Mouse (Mus musculus): Measurements from ENCODE around the gene Alg2. TPM values are rescaled to one million over a fixed set of nuclear protein-coding genes. Genes with fewer than 3 reads are reported as not detected.
A peak's percentile ranks its signal among the peaks of the same experiment; 100 is the strongest.

Gene Alg2
- polyA plus RNA-seq (2012; rRNA removed): 5.5 and 5.8 TPM in 2 replicates

DNA sequence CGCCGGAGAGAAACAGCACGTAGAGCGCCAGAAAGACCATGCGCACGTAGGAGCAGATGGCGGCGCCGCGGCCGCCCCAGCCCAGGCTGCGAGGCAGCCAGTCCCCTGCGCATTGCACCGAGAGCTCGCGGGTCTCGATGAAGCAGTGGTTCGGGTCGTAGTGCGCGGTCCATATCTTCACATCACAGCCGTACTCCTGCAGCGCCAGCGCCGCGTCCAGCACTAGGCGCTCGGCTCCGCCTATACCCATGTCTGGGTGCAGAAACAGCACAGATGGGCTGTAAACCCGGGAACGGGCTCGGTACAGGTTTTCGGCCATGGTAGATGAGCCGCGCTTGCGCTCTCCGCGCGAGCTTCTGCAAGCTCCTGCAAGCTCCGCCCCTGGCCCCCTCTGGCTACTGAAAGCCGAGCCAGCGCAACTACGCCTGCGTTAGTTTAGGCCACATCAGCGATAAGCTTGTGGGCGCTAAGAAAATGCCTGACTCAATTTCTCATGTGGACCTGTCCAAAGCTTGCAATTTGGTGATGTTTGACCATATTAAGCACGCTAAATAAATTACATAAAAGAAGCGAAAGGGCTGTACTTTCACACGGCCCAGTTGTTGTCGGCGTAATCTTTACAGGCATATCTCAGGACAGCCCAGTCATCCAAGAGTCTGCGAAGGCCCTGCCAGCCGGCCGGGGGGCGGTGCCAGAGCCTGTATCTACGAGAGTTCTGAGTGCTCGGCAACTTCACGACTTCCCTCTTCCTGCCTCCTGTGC is at the start of gene Alg2, which contains the start of gene Sec61b:
Gene Alg2 (minus strand): TSS at position 366 of the 762 bp plus-strand sequence.
Gene Sec61b (plus strand): TSS at position 691 of the 762 bp plus-strand sequence.
- peak within 1 kb of the TSS; percentile 88 for H3K27ac ChIP-seq (ENCODE audit: control insufficient read depth, insufficient read depth, low read depth, low read length)
- H3K36me3 ChIP-seq (ENCODE audit: control insufficient read depth, insufficient read depth, low read length): no peaks in the 10 kb centered on the region
- peaks cover 5% of the 10 kb centered on the region for H3K4me1 ChIP-seq (ENCODE audit: control insufficient read depth, insufficient read depth, low read length)
- H3K4me3 ChIP-seq (ENCODE audit: control insufficient read depth, low read depth, low read length): peak within 1 kb of the TSS; percentile 97
- TF ChIP-seq CTCF (IDR thresholded peaks at IDR 0.05; ENCODE audit: control insufficient read depth, insufficient read depth, insufficient replicate concordance, low read depth, low read length) (no peak), POLR2A (IDR thresholded peaks at IDR 0.05; ENCODE audit: control insufficient read depth, low read depth, low read length) (peak; percentile 74)
- no peaks in the 10 kb centered on the region for H3K27me3 ChIP-seq (ENCODE audit: control insufficient read depth, insufficient read depth, low read length)

- H3K4me3 ChIP-seq (ENCODE audit: control insufficient read depth, low read depth, low read length): no peak overlapping the region
- no peaks in the 10 kb centered on the region; the same call in 1 of the 2 replicates for H3K4me1 ChIP-seq (ENCODE audit: control insufficient read depth, insufficient read depth, low read length)
- no peaks in the 10 kb centered on the region for H3K36me3 ChIP-seq (ENCODE audit: control insufficient read depth, insufficient read depth, low read length)
- no peaks in the 10 kb centered on the region for H3K27me3 ChIP-seq (ENCODE audit: control insufficient read depth, insufficient read depth, low read length)
- no peak overlapping the region for H3K27ac ChIP-seq (ENCODE audit: control insufficient read depth, insufficient read depth, low read depth, low read length)
- TF ChIP-seq POLR2A (IDR thresholded peaks at IDR 0.05; ENCODE audit: control insufficient read depth, low read depth, low read length) (no peak), CTCF (IDR thresholded peaks at IDR 0.05; ENCODE audit: control insufficient read depth, insufficient read depth, insufficient replicate concordance, low read depth, low read length) (no peak)
Observed at GRCm38 (mm10) chr4:47521884-47522605, 47.9 kb upstream of the Alg2 start.

DNA sequence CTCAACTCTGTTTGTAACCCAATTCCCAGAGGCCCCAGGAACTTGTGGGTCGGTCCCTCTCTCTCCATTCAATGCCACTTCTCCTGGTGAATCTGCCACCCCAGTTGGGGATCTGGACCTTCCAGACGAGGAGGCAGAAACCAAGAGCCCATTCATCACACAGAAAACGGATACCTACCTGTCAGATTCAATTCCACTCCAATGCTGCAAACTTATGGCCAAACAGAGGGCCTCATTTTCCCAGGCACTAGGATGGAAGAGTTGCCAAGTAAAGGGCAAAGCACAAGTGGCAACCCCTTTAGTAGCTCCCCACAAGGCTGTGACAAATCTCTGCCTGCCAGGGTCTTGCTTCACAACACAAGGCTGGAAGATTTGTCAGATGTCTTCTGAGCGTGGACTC is 45.9 kb upstream of the Alg2 start:
- Histone ChIP-seq H3K4me3 (ENCODE audit: control insufficient read depth, low read depth, low read length) (no peak overlapping the region), H3K27ac (ENCODE audit: control insufficient read depth, insufficient read depth, low read depth, low read length) (no peak overlapping the region), H3K4me1 (ENCODE audit: control insufficient read depth, insufficient read depth, low read length) (no peaks in the 10 kb centered on the region; the same call in 1 of the 2 replicates), H3K36me3 (ENCODE audit: control insufficient read depth, insufficient read depth, low read length) (no peaks in the 10 kb centered on the region), H3K27me3 (ENCODE audit: control insufficient read depth, insufficient read depth, low read length) (no peaks in the 10 kb centered on the region)
- no peak for TF ChIP-seq CTCF (IDR thresholded peaks at IDR 0.05; ENCODE audit: control insufficient read depth, insufficient read depth, insufficient replicate concordance, low read depth, low read length)
- no peak for TF ChIP-seq POLR2A (IDR thresholded peaks at IDR 0.05; ENCODE audit: control insufficient read depth, low read depth, low read length)

GRCm38 (mm10) chr4:47518551-47519181 is 44.5 kb upstream of the Alg2 start:
- H3K27me3 ChIP-seq (ENCODE audit: control insufficient read depth, insufficient read depth, low read length): no peaks in the 10 kb centered on the region
- TF ChIP-seq CTCF (IDR thresholded peaks at IDR 0.05; ENCODE audit: control insufficient read depth, insufficient read depth, insufficient replicate concordance, low read depth, low read length) (no peak), POLR2A (IDR thresholded peaks at IDR 0.05; ENCODE audit: control insufficient read depth, low read depth, low read length) (no peak)
- H3K4me1 ChIP-seq (ENCODE audit: control insufficient read depth, insufficient read depth, low read length): no peaks in the 10 kb centered on the region; the same call in 1 of the 2 replicates
- no peaks in the 10 kb centered on the region for H3K36me3 ChIP-seq (ENCODE audit: control insufficient read depth, insufficient read depth, low read length)
- no peak overlapping the region for H3K27ac ChIP-seq (ENCODE audit: control insufficient read depth, insufficient read depth, low read depth, low read length)
- H3K4me3 ChIP-seq (ENCODE audit: control insufficient read depth, low read depth, low read length): no peak overlapping the region

- no peak overlapping the region for H3K27ac ChIP-seq (ENCODE audit: control insufficient read depth, insufficient read depth, low read depth, low read length)
- no peaks in the 10 kb centered on the region for H3K27me3 ChIP-seq (ENCODE audit: control insufficient read depth, insufficient read depth, low read length)
- peaks cover 2% of the 10 kb centered on the region; the same call in 1 of the 2 replicates for H3K4me1 ChIP-seq (ENCODE audit: control insufficient read depth, insufficient read depth, low read length)
- H3K36me3 ChIP-seq (ENCODE audit: control insufficient read depth, insufficient read depth, low read length): no peaks in the 10 kb centered on the region
- H3K4me3 ChIP-seq (ENCODE audit: control insufficient read depth, low read depth, low read length): no peak overlapping the region
- no peak for TF ChIP-seq CTCF (IDR thresholded peaks at IDR 0.05; ENCODE audit: control insufficient read depth, insufficient read depth, insufficient replicate concordance, low read depth, low read length)
- TF ChIP-seq POLR2A (IDR thresholded peaks at IDR 0.05; ENCODE audit: control insufficient read depth, low read depth, low read length): no peak
Observed at GRCm38 (mm10) chr4:47504841-47505517, 30.8 kb upstream of the Alg2 start.

GRCm38 (mm10) chr4:47503045-47503444 is 28.9 kb upstream of the Alg2 start:
- H3K27ac ChIP-seq (ENCODE audit: control insufficient read depth, insufficient read depth, low read depth, low read length): no peak overlapping the region
- peaks cover 2% of the 10 kb centered on the region; the same call in 1 of the 2 replicates for H3K4me1 ChIP-seq (ENCODE audit: control insufficient read depth, insufficient read depth, low read length)
- no peak for TF ChIP-seq CTCF (IDR thresholded peaks at IDR 0.05; ENCODE audit: control insufficient read depth, insufficient read depth, insufficient replicate concordance, low read depth, low read length)
- no peak for TF ChIP-seq POLR2A (IDR thresholded peaks at IDR 0.05; ENCODE audit: control insufficient read depth, low read depth, low read length)
- no peaks in the 10 kb centered on the region for H3K27me3 ChIP-seq (ENCODE audit: control insufficient read depth, insufficient read depth, low read length)
- H3K4me3 ChIP-seq (ENCODE audit: control insufficient read depth, low read depth, low read length): no peak overlapping the region
- H3K36me3 ChIP-seq (ENCODE audit: control insufficient read depth, insufficient read depth, low read length): no peaks in the 10 kb centered on the region
